Mouse (Mus musculus) adipocyte (in vitro differentiated cells): ENCODE measurements at regions not wholly inside any gene's neighbourhood (a gene's known extent, or its start where the extent isn't known, plus 50 kb on each side); places are given as distances from the start of the nearest gene placed in this dataset.
"Not testable (repeated sequence)": the region's sequence is repeated elsewhere in the genome, so short reads cannot be mapped to it uniquely, and the experiment has no call there.

ENCODE experiments used
- DNase-seq: peaks from one replicate; pipeline ENCODE4 v3.0.0-alpha.2; 2016; ENCODE audit warnings: low spot score

- no peak for DNase-seq
Observed at GRCm38 (mm10) chr7:116596914-116597313, 92.7 kb downstream of the Nucb2 start.

DNA sequence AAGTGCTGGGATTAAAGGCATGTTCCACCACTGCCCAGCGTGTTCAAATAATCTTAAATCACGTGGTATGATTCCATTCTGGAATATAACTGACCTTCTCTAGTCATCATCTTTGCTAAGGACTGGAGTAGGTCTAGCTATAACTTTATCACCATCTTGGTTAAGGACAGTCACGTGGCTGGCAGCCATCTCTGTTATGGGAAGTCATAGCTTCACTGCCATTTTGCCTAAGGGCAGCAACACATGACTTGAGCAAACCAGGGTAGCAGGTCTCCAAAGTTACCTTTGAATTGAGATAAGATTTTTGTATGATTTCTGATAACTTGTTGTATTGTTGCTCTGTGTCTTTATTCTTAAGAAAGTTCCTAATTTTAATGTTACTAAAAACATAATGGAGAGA, 96.2 kb downstream of the Nucb2 start:
- no peak for DNase-seq

DNA sequence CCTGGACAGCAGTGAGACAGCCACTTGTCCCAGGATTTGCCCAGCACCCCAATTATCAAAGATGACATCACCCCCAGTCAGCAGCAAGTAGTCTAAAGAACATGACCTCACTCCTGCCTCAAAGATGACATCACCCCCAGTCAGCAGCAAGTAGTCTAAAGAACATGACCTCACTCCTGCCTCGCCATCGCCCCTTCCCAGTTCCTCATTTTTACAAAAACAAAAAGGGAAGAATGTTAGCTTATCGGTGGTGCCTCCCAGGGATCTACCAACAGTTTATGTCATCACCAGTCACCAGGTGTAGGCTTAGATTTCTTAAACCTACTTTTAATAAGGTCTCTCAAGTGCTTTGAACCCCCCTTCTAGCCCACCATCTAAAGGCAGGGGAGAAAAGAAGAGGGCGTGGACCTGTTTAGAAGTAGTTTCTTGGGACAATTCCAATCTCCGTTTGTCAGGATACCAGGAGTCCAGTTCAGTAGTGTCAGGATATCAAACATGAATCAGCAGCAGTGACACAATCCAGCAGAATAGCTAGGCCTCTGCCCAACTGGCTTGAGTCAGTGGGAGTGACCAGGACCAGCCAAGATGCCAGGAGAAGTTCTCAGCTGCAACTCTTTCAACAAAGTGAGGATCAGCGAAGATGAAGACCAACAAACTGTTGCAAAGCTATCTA, 99.1 kb downstream of the Nucb2 start:
- peak; percentile 15 for DNase-seq

DNA sequence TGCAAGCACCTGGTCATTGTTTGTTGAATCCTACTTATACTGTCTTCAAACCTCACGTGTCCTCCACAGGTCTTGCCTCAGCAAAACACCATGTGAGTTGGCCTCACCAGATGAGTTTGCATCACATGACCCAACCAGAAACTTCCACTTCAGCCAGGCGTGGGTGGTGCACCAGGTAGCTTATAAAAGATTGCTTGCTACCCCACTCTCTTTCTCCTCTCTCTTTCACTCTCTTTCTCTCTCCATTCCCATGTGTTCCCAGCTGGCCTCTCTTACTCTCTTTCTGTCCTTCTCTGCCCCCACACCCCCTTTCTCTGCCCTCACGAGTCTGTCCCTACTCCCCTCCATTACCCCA, 99.6 kb downstream of the Nucb2 start:
- DNase-seq: no peak

DNA sequence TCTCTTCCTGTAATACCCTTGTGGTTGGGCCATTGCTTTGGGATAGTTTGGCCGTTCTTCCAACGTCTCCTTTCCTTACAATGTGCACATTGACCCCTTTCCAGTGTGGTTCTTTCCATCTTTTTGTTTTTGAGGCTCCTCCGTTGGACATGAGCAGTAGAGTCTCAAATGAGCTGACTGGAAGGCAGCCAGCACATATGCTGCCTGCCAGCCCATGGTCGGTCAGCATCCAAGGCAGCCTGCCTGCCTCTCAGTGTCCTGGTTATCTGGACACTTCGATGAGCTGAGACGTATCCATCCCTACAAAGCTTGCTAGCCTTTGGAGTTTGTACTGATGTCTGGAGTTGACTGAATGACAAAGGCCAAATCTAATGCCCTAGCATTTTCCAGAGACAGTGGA, 102.1 kb downstream of the Nucb2 start:
- DNase-seq: no peak

DNA sequence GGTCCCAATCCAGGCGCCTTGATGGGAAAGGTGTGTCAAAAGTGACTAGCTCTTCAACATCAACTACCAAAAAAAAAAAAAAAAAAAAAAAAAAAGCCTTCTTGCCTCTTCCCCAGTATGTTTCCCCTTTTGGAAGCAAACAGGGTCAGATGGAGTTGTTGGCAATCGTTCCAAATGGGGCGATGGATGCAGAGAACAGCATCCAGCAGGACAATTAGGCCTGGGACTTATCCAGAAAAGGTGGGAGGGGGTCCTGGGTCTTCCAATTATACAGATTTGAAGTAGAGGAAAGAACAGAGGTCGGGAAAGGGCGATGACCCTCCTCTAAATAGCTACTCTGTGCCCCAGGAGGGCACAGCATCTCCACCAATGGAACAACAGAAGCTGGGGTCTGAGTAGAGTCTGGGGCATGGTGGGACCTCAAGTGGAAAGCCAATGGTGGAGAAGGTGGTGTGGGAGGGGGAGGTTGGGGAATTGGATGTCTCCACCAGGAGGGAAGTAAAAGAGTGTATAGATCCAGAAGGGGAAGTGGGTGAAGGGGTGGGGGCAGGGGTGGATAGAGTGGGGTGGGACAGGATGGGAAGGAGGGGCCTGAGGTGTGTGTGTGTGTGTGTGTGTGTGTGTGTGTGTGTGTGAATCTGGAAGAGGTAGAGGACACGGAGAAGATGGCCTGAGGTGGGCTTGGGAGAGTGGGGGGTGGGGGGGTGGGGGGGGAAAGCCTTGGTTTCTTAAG, 102.7 kb downstream of the Nucb2 start:
- no peak for DNase-seq

DNA sequence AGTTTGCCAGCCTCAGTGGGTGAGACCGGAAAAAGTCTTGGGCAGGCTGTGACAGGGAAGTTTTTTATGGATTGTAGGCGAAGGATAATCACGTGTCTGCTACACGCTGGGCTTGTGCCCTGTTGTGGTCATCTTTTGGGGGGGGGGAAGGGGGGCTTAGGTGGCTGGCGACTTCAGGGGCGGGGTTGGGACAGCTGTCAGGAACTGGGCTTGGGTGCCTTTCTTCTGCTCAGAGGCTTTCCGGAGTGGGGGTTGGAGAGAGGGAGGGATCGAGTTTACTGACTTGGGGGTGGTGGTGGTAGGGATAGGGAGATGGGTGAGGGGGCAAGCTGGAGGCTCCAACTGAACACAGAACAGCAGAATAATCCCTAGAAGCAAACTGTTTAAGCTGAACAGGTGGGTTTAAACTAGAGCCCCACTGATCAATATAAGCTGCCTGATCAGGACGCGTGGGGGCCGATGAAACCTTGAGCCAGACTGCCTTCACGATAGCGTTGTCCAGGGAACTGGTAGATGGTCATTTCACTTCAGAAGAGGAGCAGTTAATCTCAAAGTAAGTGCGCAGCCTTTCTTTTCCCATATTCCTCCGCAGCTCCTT, 103.6 kb downstream of the Nucb2 start:
- no peak for DNase-seq

- DNase-seq: peak; percentile 72
Observed at GRCm38 (mm10) chr7:116608350-116609085, 104.3 kb downstream of the Nucb2 start.

DNA sequence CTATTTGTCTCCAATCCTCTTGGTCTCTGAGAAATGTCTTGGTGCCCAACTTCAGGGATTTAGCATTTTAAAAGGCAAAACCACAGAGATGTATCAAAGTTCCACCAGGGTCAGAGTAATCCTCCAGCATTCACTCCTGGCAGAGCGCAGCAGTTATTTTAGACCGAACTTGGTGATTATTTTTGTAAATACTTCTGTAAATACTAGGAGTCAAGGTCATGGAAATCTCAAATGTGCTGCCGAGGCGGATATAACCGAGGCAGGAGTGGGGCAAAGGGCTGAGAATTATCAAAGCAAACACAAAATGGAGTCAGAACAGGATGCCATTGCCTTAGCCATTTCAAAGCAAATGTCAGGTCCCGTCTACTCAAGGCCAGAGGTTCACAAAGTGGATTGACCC, 105.2 kb downstream of the Nucb2 start:
- DNase-seq: no peak

DNA sequence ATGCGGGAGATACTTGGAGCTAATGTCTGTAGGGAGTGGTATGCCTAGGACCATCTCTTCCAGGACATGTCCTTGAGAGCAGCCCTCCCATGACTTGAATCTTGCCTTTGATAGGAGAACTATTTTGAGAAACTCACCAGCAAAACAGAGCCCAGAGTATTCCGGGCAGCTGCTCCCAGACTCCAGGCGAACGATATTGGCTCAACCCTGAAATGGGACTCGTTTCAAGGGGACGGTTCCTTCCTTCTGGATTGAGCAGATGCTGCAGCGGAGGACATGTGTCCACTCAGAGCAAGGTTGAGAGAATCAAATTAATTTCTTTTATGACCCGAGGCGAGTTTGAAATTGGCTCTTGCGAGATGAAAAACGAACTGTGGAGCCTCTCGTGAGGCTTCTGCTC, 105.7 kb downstream of the Nucb2 start:
- DNase-seq: no peak

DNA sequence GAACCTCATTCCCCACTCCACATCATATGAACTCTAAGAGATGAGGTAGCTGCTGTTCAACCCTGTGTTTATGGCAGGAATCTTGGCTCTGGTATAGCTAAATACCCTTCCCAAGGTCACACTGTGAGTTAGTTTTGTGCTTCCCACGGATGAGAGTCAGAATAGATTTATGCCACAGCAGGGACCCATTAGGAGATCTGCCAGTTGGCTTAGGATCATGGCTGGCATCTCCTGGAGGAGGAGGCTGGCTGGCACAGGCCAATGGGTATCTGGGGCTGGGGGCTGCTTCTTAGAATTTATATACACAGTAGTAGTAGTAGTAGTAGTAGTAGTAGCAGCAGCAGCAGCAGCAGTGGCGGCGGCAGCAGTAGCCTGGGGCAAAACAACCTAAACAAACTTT, 111.8 kb downstream of the Nucb2 start:
- DNase-seq: no peak

- DNase-seq: no peak
Observed at GRCm38 (mm10) chr7:116619636-116620035, 115.5 kb downstream of the Nucb2 start.

DNA sequence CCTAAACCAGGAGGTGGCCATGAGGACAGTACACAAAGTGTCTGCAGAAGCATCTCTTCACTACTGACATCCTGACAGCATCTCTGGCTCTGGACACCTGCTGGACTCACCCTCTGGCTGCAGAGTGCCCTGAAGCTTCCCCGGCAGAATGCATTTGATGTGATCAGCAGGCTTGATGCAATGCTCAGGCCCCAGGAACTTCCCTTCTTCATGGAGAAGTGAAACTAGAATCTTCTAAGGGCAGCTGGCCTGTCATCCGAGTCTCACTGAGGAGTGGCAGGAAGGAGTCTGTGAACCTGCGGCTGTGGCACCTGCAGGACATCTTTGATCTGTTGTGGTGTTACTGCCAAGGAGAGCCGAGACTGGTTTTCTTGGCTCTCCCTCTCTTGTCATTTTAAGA, 116.2 kb downstream of the Nucb2 start:
- DNase-seq: no peak

DNA sequence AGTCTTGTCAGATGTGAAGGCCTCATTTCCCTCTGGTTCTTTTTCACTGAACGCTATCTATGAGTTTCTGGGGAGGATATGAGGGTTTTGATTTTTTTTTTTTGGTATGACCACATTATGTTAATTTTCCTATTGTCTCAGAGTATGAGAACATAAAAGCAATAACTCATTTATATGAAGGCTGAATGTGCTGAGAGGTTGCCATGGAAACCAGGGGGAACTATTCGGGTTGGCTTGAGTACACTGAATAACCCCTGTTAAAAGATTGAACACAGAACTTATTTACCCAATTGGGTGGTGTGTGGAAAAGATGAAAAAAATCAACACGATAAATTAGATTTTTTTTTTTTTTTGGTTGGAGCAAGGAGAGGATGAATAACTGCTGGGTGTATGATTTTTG, 129.0 kb downstream of the Nucb2 start:
- no peak for DNase-seq

- peak; percentile 14 for DNase-seq
Observed at GRCm38 (mm10) chr7:116644902-116645650, 140.9 kb downstream of the Nucb2 start.

GRCm38 (mm10) chr7:116654466-116654865, 150.3 kb downstream of the Nucb2 start:
- DNase-seq: no peak

DNA sequence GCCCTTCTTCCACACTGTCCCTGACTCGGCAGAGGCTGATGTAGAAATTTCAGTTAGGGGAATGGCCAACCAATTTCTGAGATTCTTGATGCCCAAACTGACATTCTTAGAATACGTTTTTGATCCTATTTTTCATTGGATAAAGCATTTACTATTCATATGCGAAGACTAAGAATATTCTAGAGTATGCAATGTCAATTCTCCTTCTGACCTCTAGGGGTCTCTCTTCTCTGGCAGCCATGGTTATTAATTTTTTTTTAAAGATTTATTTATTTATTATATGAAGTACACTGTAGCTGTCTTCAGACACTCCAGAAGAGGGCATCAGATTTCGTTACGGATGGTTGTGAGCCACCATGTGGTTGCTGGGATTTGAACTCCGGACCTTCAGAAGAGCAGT, 152.9 kb downstream of the Nucb2 start:
- not testable (repeated sequence) for DNase-seq

- no peak for DNase-seq
Observed at GRCm38 (mm10) chr7:116665581-116665980, 161.4 kb downstream of the Nucb2 start.

- no peak for DNase-seq
Observed at GRCm38 (mm10) chr7:116674199-116675019, 170.2 kb downstream of the Nucb2 start.

DNA sequence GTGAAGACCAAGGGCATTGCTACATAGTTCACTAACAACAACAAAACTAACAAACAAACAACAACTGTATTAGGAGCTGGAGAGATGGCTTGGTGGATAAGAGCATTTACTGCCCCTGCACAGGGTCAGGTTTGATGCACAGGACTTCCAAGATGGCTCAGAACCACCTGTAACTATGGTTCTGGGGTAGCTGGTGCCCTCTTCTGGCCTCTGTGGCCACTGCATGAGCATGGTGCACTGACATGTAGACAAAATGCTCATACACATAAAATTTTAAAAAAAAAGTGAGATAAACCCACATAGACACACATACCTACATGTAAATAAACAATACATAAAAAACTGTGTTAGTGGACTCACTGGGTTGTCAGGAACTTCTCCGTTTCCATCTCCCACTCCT, 172.5 kb downstream of the Nucb2 start:
- no peak for DNase-seq

DNA sequence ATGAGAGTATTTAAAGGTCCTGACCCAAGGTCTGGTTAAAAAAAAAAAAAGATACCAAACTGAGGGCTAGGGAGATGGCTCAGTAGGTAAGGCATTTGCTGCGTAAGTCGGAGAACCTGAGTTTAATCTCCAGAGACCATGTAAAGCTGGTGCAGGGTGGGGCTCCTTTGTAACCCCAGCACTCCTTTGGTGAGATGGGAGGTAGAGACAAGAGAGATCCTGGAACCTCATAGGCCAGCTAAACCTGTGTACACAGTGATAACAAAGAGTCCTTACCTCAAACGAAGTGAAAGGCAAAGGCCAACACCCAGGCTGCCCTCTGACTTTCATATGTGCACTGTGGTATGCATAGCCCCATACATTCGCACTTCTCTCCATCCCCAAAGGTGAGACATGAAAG, 175.0 kb downstream of the Nucb2 start:
- DNase-seq: no peak
